Mouse (Mus musculus) C2C12 (cell line): Measurements from ENCODE around the gene Duxf3. TPM values are rescaled to one million over a fixed set of nuclear protein-coding genes. Genes with fewer than 3 reads are reported as not detected.
"Not testable (repeated sequence)": the region's sequence is repeated elsewhere in the genome, so short reads cannot be mapped to it uniquely, and the experiment has no call there.

ENCODE experiments used
- H3K27me3 ChIP-seq: one replicate; pipeline ENCODE4 v1.6.1; 2011; ENCODE audit not compliant: control insufficient read depth, insufficient read depth, insufficient read length
- H3K36me3 ChIP-seq: one replicate; pipeline ENCODE4 v1.6.1; 2011; ENCODE audit not compliant: control insufficient read depth, insufficient read depth
- H3K4me3 ChIP-seq: one replicate; pipeline ENCODE4 v1.5.1; 2011; ENCODE audit warnings: mild to moderate bottlenecking, control low read depth; ENCODE audit not compliant: poor library complexity, insufficient read depth, severe bottlenecking
- H3K79me2 ChIP-seq: one replicate; pipeline ENCODE4 v1.6.1; 2011; ENCODE audit not compliant: control insufficient read depth, insufficient read depth
- H3K79me3 ChIP-seq: one replicate; pipeline ENCODE4 v1.6.1; 2011; ENCODE audit warnings: low read depth, control low read depth
- H3ac ChIP-seq: one replicate; pipeline ENCODE3; 2011; ENCODE audit warnings: low read depth; ENCODE audit not compliant: control insufficient read depth, insufficient read length
- CEBPB ChIP-seq: IDR thresholded peaks from one replicate; pipeline ENCODE4 v1.6.1; 2011; ENCODE audit warnings: low read depth, mild to moderate bottlenecking, control low read depth, moderate library complexity
- CTCF ChIP-seq: IDR thresholded peaks from one replicate; pipeline ENCODE4 v1.5.1; 2011; ENCODE audit not compliant: control insufficient read depth, insufficient read depth, insufficient read length
- FOSL1 ChIP-seq: IDR thresholded peaks from one replicate; pipeline ENCODE4 v1.8.0; 2011; ENCODE audit warnings: mild to moderate bottlenecking, low read length; ENCODE audit not compliant: poor library complexity, insufficient read depth, severe bottlenecking
- MAX ChIP-seq: IDR thresholded peaks from one replicate; pipeline ENCODE4 v1.6.1; 2011; ENCODE audit warnings: mild to moderate bottlenecking, control low read depth
- MYOD1 ChIP-seq: IDR thresholded peaks from one replicate; pipeline ENCODE4 v1.6.1; 2011; ENCODE audit warnings: low read depth; ENCODE audit not compliant: control insufficient read depth, insufficient read length
- MYOG ChIP-seq: IDR thresholded peaks from one replicate; pipeline ENCODE4 v1.6.1; 2011; ENCODE audit not compliant: control insufficient read depth, insufficient read length; ENCODE audit errors: extremely low read depth
- USF1 ChIP-seq: IDR thresholded peaks from one replicate; pipeline ENCODE4 v1.6.1; 2011; ENCODE audit warnings: low read depth, mild to moderate bottlenecking, control low read depth, moderate library complexity
- polyA plus RNA-seq: library from polyadenylated mRNA; unstranded; fragments of >200 nt; fragmentation: generic; extraction: Trizol; gene quantifications from one replicate; pipeline ENCODE4 v1.2.1, GENCODE M21; 2012; ENCODE audit warnings: missing spikeins

Gene Duxf3
- polyA plus RNA-seq, 1 experiment, result not detected

GRCm38 (mm10) chr10:58249535-58249934, 17.1 kb upstream of the Duxf3 start:
- no peaks in the 10 kb centered on the region for H3K79me2 ChIP-seq
- TF ChIP-seq FOSL1 (no peak), MAX (no peak), USF1 (no peak), MYOD1 (no peak), CTCF (no peak), MYOG (no peak), CEBPB (no peak)
- H3ac ChIP-seq, result no peak overlapping the region
- H3K79me3 ChIP-seq, result no peaks in the 10 kb centered on the region
- no peaks in the 10 kb centered on the region for H3K36me3 ChIP-seq
- no peaks in the 10 kb centered on the region for H3K27me3 ChIP-seq
- H3K4me3 ChIP-seq, result no peak overlapping the region

DNA sequence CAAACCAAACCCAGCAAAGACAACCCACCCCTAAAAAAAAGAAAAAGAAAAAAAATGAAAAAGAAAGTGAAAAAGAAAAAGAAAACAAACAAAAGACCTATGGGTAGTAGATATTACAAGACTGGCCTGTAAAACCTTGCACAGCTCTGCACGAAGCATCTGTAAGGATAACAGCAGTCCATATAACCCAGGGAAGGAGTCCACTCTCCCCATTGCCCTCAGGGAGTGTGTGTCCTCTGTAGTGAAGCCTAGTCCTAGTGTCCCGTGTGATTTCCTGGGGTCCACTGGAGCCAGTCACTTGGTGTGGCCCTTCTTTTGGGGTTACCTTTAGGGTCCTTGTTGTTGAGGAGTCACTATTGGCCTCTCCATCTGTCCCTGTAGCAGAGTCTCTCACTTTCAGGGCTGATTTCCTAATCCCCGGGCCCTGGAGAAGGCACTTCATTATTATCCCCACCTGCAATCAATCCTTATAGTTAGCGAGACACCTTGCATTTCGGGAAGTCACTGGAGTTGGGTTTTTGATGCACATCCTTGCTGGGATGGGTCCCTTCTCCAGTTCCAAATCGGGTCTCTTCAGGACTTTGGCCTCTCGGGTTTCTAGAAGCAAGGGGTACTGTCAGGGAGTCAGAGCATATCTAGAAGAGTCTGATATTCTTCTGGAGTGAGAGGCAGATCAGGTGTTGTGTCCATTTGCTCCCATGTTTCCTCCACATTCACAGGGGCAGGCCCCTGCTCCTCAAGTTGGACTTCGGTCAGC, 6.7 kb upstream of the Duxf3 start:
- not testable (repeated sequence) for H3K27me3 ChIP-seq, H3K79me3 ChIP-seq, H3K36me3 ChIP-seq, H3K4me3 ChIP-seq, H3K79me2 ChIP-seq, H3ac ChIP-seq

- Histone ChIP-seq H3K79me2 (no peaks in the 10 kb centered on the region), H3K36me3 (no peaks in the 10 kb centered on the region), H3K4me3 (no peak within 1 kb of the TSS), H3K27me3 (peaks cover 3% of the 10 kb centered on the region), H3K79me3 (no peaks in the 10 kb centered on the region), H3ac (no peak within 1 kb of the TSS)
- TF ChIP-seq FOSL1, result no peak
- no peak for TF ChIP-seq MYOG
- no peak for TF ChIP-seq CEBPB
- no peak for TF ChIP-seq MYOD1
- no peak for TF ChIP-seq MAX
- no peak for TF ChIP-seq USF1
- TF ChIP-seq CTCF, result no peak
These were observed 4.1 kb upstream of the Duxf3 start, which contains the start of gene Gm4981 for GRCm38 (mm10) chr10:58236613-58237012. Gm4981 (minus strand) TSS chr10:58236701.

DNA sequence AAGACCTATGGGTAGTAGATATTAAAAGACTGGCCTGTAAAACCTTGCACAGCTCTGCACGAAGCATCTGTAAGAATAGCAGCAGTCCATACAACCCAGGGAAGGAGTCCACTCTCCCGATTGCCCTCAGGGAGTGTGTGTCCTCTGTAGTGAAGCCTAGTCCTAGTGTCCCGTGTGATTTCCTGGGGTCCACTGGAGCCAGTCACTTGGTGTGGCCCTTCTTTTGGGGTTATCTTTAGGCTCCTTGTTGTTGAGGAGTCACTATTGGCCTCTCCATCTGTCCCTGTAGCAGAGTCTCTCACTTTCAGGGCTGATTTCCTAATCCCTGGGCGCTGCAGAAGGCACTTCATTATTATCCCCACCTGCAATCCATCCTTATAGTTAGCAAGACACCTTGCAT, 2.5 kb upstream of the Duxf3 start:
- not testable (repeated sequence) for H3K4me3 ChIP-seq, H3K27me3 ChIP-seq, H3ac ChIP-seq, H3K36me3 ChIP-seq, H3K79me3 ChIP-seq, H3K79me2 ChIP-seq

- H3K79me2 ChIP-seq, H3K27me3 ChIP-seq, H3K79me3 ChIP-seq, H3K4me3 ChIP-seq, H3K36me3 ChIP-seq, H3ac ChIP-seq: not testable (repeated sequence)
These were observed 1.3 kb upstream of the Duxf3 start for GRCm38 (mm10) chr10:58233740-58234121.

DNA sequence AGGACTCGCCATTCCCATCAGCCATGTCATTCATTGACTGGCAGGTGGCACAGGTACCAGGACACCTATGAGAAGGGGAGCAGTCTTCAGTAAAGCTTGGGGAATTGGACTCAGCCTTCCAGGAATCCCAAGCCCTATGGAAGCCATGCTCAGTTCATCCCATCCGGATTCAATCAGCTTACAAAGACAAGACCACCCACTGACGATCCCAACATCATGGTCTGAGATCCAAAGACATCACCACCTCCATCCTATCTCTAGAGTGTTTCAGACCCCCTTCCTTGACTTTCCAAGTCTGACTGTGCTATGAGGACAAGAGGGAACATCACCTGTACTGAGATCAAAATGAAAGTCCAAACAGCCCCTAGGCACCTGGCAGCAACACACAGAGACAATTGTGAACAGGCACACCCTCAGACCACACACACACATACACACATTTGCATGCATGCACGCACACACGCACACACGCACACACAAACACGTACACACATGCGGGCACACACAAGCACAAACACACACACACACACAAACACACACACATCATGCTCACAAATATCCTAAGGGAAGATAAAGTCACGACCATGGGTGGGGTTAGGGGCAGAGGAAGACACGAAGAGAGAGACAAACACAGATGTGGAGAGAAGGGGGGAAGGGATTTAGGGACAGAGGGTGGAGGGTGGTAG, 722 bp upstream of the Duxf3 start:
- H3K79me2 ChIP-seq, H3K4me3 ChIP-seq, H3K27me3 ChIP-seq, H3K36me3 ChIP-seq, H3ac ChIP-seq, H3K79me3 ChIP-seq: not testable (repeated sequence)
